Mouse (Mus musculus): ENCODE data around the gene Rbl1.

The Rbl1 gene

DNA sequence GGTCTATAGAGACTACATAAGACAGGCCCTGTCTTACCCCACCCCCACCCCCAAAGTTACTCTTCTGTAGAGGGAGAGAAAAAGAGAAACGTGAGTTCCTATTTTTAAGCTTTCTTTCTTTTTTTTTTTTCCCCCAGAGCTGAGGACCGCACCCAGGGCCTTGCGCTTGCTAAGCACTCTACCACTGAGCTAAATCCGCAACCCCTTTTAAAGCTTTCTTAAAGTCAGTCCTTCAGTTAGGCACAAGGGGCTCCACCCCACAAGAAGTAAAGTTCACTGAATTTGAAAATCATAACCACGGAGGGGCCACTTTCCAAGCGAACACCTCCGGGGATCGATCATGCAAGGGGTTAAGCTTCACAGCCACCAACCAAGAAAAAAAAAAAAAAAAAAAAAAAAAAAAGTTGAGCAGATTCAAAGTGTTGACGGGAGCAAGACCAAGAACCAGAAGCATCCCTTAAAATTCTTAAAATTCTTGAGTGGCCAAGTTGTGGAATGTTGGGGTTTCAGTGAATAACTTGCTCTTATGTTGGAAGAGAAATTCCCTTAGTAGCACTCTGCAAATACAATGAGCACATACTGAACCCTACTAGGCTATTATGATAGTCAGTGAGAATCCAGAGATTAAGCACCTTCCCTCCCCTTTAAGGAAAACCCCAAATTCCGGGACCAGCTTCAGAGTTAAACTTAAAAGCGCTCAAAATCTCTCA is 70.4 kb downstream of the Rbl1 start:
- in situ Hi-C loops (cut with MboI, MseI), result loop anchor here in 1 of 2 experiments (5.0 kb wide), 1 partner anchor 1043 kb away; no protein-coding TSS in a partner anchor

DNA sequence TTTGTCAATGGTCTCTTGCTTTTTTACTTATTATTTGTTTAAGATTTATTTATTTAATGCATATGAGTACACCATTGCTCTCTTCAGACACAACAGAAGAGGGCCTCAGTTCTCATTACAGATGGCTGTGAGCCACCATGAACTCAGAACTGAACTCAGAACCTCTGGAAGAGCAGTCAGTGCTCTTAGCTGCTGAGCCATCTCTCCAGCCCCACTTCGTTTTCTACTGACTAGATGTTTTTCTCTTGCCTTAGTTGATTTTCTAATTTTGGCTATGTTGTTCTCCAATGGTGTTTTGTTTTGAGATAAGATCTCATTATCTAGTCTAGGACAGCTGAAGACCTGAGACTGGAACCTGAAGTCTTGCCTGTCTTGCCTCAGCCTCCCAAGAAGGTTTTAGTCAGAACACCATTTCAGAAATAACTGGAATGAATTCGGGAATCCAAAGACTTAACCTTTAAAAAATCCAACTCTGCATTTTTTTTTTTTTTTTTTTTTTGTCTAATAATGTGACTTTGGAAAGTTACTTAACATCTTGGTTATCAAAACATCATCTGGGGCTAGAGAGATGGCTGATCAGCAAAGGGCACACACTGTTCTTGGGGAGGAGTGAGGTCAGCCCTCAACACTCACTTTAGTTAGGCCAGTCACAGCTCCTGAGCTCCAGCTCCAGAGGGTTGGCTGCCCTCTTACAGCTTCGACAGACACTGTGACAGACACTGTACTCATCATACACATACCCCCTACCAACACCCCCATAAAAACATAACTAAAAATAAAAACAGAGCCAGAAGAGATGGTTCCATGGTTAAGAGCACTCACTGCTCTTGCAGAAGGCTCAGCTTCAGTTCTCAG is 71.4 kb downstream of the Rbl1 start:
- in situ Hi-C loops (cut with MboI, MseI), result loop anchor here in 1 of 2 experiments (5.0 kb wide), 1 partner anchor 1044 kb away; no protein-coding TSS in a partner anchor

- in situ Hi-C loops (cut with MboI, MseI), result loop anchor here in 1 of 2 experiments (5.0 kb wide), 1 partner anchor 1045 kb away; no protein-coding TSS in a partner anchor
These were observed 72.2 kb downstream of the Rbl1 start for GRCm38 (mm10) chr2:157132086-157132485.

DNA sequence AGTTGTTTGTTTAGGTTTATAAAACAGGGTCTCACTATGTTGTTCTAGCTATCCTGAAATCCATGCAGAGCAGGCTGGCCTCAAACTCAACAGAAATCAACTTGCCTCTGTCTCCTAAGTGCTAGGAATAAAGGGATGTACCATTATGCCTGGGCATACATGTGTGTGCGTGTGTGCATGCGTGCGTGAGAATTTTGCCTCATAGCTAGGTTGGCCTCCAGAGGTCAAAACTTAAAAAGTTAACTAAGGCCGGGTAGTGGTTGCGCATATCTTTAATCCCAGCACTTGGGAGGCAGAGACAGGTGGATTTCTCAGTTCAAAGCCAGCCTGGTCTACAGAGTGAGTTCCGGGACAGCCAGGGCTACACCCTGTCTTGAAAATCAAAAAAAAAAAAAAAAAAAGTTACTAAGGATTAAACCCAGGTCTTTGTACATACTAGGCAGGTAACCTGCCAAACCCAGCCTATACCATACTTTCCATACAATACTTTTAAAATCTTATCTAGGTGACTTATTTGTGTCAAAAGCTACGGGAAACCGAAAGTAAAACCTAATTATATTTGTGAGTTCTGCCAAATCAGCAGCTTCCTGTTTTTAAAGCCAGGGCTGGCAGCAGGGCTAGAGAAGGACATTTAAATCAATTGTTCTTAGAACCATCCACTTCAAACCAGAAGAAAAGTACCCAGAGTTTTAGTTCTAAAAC is 73.4 kb downstream of the Rbl1 start:
- in situ Hi-C loops (cut with MboI, MseI), result loop anchor here in 1 of 2 experiments (5.0 kb wide), 1 partner anchor 1046 kb away; no protein-coding TSS in a partner anchor

GRCm38 (mm10) chr2:157129601-157130164 is 74.7 kb downstream of the Rbl1 start:
- in situ Hi-C loops (cut with MboI, MseI), result loop anchor here in 1 of 2 experiments (5.0 kb wide), 2 partner anchors 73 to 1048 kb away; partner anchors contain the start of gene Rbl1

- in situ Hi-C loops (cut with MboI, MseI), result loop anchor here in 1 of 2 experiments (5.0 kb wide), 1 partner anchor 73 kb away; the partner anchor contains the start of gene Rbl1
These were observed 75.2 kb downstream of the Rbl1 start for GRCm38 (mm10) chr2:157129096-157129495.

DNA sequence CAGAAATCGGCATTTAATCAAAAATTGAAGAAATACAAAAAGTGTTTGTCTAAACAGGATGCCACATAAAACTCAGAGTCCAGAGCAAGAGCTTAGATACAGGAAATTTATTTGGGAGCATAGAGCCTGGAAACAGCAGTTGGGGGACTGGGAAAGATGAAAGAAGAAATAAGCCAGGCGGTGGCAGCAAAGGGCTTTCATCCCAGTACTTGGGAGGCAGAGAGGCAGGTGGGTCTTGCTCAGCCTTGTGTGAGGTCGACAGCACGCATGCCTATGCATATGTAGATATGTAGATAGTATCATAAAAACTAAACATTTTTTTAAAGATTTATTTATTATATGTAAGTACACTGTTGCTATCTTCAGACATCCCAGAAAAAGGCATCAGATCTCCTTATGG is 76.3 kb downstream of the Rbl1 start:
- in situ Hi-C loops (cut with MboI, MseI), result loop anchor here in 1 of 2 experiments (5.0 kb wide), 1 partner anchor 74 kb away; the partner anchor contains the start of gene Rbl1

- in situ Hi-C loops (cut with MboI, MseI), result loop anchor here in 1 of 2 experiments (5.0 kb wide), 1 partner anchor 75 kb away; the partner anchor contains the start of gene Rbl1
These were observed 77.0 kb downstream of the Rbl1 start for GRCm38 (mm10) chr2:157127370-157127769.

GRCm38 (mm10) chr2:157125246-157125645 is 79.1 kb downstream of the Rbl1 start:
- in situ Hi-C loops (cut with MboI, MseI), result loop anchor here in 1 of 2 experiments (5.0 kb wide), 1 partner anchor 77 kb away; the partner anchor contains the start of gene Rbl1

DNA sequence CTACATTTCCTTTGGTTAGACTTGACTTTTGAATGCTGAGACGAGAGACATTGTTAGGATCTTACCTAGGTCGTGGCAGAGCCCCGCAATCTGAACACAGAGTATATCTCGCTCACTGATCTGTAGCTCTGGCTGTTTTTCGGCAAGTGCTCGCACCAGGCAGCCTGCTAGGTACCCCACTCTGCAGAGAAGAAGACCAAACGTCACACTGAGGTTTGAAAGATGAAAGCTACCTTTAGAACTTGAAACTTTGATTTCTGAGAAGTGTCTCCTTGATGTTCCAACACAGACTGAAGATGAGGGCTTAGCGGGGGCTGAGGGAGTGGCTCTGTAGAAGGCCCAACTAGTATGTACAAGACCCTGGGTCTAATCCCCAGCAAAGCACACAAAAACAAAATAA is 82.6 kb downstream of the Rbl1 start:
- in situ Hi-C loops (cut with MboI, MseI), result no loop called here

DNA sequence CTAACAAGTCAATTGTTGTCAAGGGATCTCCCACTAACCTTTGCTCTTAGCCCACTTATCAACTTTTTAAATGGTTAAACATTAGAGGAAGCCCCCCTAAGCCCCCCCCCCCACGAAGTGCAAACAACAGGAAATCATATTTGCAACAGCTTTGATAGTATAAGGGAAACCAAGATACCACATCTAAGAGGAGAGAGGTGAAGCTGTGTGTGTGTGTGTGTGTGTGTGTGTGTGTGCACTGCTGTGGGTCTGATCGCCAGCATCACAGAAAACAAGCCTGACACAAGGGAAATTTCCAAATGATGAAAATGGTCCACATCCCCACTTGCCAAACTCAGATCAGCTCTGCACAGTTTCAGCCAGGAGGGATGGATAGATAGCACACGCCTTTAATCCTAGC is 85.3 kb downstream of the Rbl1 start:
- in situ Hi-C loops (cut with MboI, MseI), result no loop called here

- in situ Hi-C loops (cut with MboI, MseI), result no loop called here
These were observed 85.8 kb downstream of the Rbl1 start for GRCm38 (mm10) chr2:157118556-157118955.

DNA sequence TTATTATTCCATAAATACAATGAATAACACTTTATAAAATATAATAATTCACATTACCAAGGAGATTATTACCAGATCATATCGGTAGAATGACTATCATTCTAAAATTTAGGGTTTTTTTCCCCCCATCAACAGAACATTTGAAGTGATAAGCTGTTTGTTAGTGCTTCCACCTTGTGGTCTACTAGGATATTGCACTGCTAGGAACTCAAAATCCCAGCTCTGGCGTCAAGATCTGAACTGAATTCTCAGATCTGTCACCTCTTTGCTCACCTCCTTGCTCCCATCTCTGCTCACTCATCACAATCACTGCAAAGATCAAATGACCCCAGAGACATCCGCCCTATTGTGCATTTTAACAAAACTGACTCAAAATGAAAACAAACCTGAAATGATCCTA is 87.4 kb downstream of the Rbl1 start:
- in situ Hi-C loops (cut with MboI, MseI), result no loop called here

- in situ Hi-C loops (cut with MboI, MseI), result no loop called here
These were observed 96.1 kb downstream of the Rbl1 start for GRCm38 (mm10) chr2:157108236-157108635.

- in situ Hi-C loops (cut with MboI, MseI), result no loop called here
These were observed 99.9 kb downstream of the Rbl1 start for GRCm38 (mm10) chr2:157104454-157104853.

GRCm38 (mm10) chr2:157102256-157102655 is 102.1 kb downstream of the Rbl1 start:
- in situ Hi-C loops (cut with MboI, MseI), result no loop called here

- in situ Hi-C loops (cut with MboI, MseI), result no loop called here
These were observed 102.7 kb downstream of the Rbl1 start for GRCm38 (mm10) chr2:157101650-157102049.

- in situ Hi-C loops (cut with MboI, MseI), result no loop called here
These were observed 104.1 kb downstream of the Rbl1 start for GRCm38 (mm10) chr2:157100319-157100605.

DNA sequence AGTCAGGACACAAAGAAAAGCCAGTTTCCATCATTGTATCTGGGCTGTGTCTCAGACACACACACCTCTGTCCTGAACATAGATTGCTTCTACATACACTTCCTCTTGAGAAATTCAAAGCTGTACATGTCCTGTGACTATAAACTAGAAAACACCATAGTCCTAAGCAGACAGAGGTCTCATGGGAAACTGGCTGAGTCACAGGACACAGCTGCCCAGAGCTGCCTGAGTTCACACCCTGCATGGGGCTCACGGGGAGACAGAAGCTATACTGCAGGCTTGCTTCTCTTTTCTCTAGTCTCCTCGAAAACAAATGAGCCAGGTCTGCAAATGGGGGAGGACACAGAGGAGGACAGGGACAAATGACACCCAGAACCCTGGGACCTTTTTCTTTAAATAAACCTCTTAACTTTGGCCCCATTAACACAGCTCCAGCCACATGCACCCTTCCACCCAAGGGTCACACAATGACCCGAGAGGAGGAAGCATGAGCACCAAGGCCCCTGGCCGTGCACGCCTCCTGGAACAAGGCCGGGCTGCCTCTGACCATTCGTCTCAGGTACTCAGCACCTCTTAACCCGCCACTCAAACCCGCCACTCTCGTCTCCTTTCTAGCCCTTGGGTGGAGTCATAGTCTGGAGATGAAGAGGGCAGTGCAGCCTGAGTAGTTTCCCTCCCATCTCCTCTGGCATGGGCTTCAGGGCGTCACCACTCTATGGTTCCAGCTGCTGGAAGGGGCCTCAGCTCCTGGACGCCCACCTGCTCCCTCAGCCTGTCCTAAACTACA is 104.6 kb downstream of the Rbl1 start:
- in situ Hi-C loops (cut with MboI, MseI), result no loop called here
